8 mouse cellular contexts compared by ENCODE assay signal in the genomic region with DNA sequence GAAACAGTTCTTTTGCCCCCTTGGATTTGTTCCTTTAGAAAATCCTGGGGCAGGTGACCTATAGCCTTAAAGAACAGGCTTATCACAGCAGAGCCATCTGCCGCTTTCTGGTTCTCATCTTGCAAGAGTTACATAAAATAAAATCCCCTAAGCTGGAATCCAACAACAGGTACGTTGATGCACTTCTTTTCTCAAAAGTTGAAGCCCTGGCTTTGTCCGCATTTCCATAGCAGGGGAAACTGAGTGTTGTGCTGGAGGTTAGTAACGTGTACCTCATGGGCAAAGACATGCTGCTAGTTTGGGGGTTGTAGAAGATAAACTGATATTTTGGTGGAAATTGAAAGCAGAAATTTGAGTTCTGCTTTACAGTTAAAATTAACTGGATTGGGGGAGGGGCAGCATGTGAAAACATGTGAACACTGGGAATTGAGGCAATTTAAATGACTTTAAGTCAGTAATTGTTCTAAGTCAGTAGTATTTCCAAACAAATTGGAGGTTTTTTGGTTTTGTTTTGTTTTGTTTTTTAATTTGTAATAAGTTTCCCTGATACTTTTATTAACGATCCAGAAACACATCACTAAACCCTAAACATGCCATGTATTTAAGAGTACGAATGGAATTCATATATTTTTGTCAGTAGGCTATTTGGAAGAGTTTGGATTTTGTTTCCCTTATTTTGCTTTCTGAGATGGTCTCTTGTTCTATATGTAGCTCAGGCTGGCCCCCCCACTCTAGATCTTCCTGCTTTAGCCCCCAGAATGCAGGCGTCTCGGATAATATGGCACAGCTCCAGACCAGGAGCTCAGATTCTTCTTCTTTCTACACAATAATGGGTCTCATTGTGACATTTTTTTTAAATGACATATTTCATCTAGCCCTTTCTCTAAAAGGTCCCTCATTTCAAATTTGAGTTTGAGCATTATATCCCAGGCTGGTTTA. TPM values are rescaled to one million over a fixed set of nuclear protein-coding genes. Genes with fewer than 3 reads are reported as not detected.
DNase-seq lines count a peak whose midpoint lies in the region; ATAC-seq and TF ChIP-seq lines count a peak whose summit lies in the region.

No protein-coding gene starts in this region.

- H3K4me3 ChIP-seq in heart, embryonic 11.5 days (ENCODE audit: low read depth, low read length), result peak overlapping the region; percentile 51
- peak overlapping the region; percentile 27 for H3K4me3 ChIP-seq in cortical plate, adult 2 months (ENCODE audit: insufficient read depth, low read length)
- peak overlapping the region; percentile 35 for H3K4me3 ChIP-seq in limb, embryonic 11.5 days (ENCODE audit: low read depth, low read length)
- peak overlapping the region; percentile 50 for H3K4me3 ChIP-seq in stomach, embryonic 15.5 days (replicated peaks)

- peaks cover 16% of the 10 kb centered on the region for H3K4me1 ChIP-seq in heart, embryonic 11.5 days (ENCODE audit: control insufficient read depth, insufficient read depth, low read length)
- peaks cover 4% of the 10 kb centered on the region; the same call in 1 of the 2 replicates for H3K4me1 ChIP-seq in cortical plate, adult 2 months (ENCODE audit: control insufficient read depth, insufficient read depth, low read length)
- H3K4me1 ChIP-seq in limb, embryonic 11.5 days (ENCODE audit: control insufficient read depth, insufficient read depth, low read length), result peaks cover 9% of the 10 kb centered on the region; the same call in 1 of the 2 replicates
- H3K4me1 ChIP-seq in stomach, embryonic 15.5 days, result no peaks in the 10 kb centered on the region

- DNase-seq in heart, adult 8-10 months (ENCODE audit: low spot score), result no peak
- DNase-seq in A20 (ENCODE audit: low read depth, low spot score), result peak; percentile 75
- no peak for DNase-seq in limb, embryonic 11.5 days (ENCODE audit: low spot score)
- no peak for DNase-seq in layer of hippocampus, adult 11-12 months (ENCODE audit: low spot score)
- no peak for DNase-seq in layer of hippocampus, postnatal 36 days

- no peak for TF ChIP-seq POLR2A in cortical plate, adult 2 months (IDR thresholded peaks at IDR 0.05; ENCODE audit: extremely low read depth, insufficient read depth, low read length)

- H3K27me3 ChIP-seq in heart, embryonic 11.5 days (ENCODE audit: control insufficient read depth, insufficient read depth, low read length), result no peaks in the 10 kb centered on the region
- no peaks in the 10 kb centered on the region for H3K27me3 ChIP-seq in limb, embryonic 11.5 days (ENCODE audit: control insufficient read depth, insufficient read depth, low read length)
- H3K27me3 ChIP-seq in stomach, embryonic 15.5 days (replicated peaks), result no peaks in the 10 kb centered on the region

- no peak for TF ChIP-seq CTCF in cortical plate, adult 2 months (IDR thresholded peaks at IDR 0.05; ENCODE audit: extremely low read depth, insufficient read depth, low read length)

- no peak for ATAC-seq in heart, embryonic 11.5 days (replicated peaks; ENCODE audit: insufficient number of reproducible peaks, low FRiP score, low TSS enrichment)
- ATAC-seq in limb, embryonic 11.5 days (ENCODE audit: insufficient number of reproducible peaks, low FRiP score, low TSS enrichment, low read depth), result no peak
- ATAC-seq in stomach, embryonic 15.5 days (ENCODE audit: insufficient read depth, low FRiP score, low read depth), result no peak

- H3K4me2 ChIP-seq in heart, embryonic 11.5 days, result peak overlapping the region; percentile 76
- H3K4me2 ChIP-seq in limb, embryonic 11.5 days (ENCODE audit: low read depth, severe bottlenecking), result peak overlapping the region; percentile 75
- peak overlapping the region; percentile 70 for H3K4me2 ChIP-seq in stomach, embryonic 15.5 days

- H3K27ac ChIP-seq in heart, embryonic 11.5 days (ENCODE audit: low read depth, low read length), result no peak overlapping the region
- H3K27ac ChIP-seq in cortical plate, adult 2 months (ENCODE audit: insufficient read depth, low read length), result no peak overlapping the region
- no peak overlapping the region for H3K27ac ChIP-seq in limb, embryonic 11.5 days (replicated peaks; ENCODE audit: low read depth, low read length)
- peak overlapping the region; percentile 61 for H3K27ac ChIP-seq in stomach, embryonic 15.5 days

- 63% methylated on average over 8 of the region's 8 CpGs for WGBS in heart, embryonic 11.5 days (ENCODE audit: insufficient replicate concordance)
- WGBS in limb, embryonic 11.5 days, result 70% methylated on average over 8 of the region's 8 CpGs
- WGBS in stomach, embryonic 15.5 days, result 27% methylated on average over 8 of the region's 8 CpGs

- peak overlapping the region; percentile 56 for H3K9ac ChIP-seq in heart, embryonic 11.5 days (ENCODE audit: low read depth, low read length)
- H3K9ac ChIP-seq in limb, embryonic 11.5 days (ENCODE audit: low read length), result peak overlapping the region; percentile 43; the same call in 1 of the 2 replicates
- H3K9ac ChIP-seq in stomach, embryonic 15.5 days, result peak overlapping the region; percentile 41; the same call in 1 of the 2 replicates

- peaks cover 3% of the 10 kb centered on the region; the same call in 1 of the 2 replicates for H3K36me3 ChIP-seq in heart, embryonic 11.5 days (ENCODE audit: control insufficient read depth, insufficient read depth, low read length)
- H3K36me3 ChIP-seq in limb, embryonic 11.5 days (ENCODE audit: control insufficient read depth, insufficient read depth, low read length), result no peaks in the 10 kb centered on the region
- H3K36me3 ChIP-seq in stomach, embryonic 15.5 days, result 0 out of 2 replicates have a peak, but pooled peaks cover 3% of the 10 kb centered on the region

- H3K9me3 ChIP-seq in heart, embryonic 11.5 days (replicated peaks; ENCODE audit: control insufficient read depth, low read length), result no peaks in the 10 kb centered on the region
- H3K9me3 ChIP-seq in limb, embryonic 11.5 days (ENCODE audit: control insufficient read depth, low read length), result no peaks in the 10 kb centered on the region
- H3K9me3 ChIP-seq in stomach, embryonic 15.5 days, result no peaks in the 10 kb centered on the region

RNA-seq across cellular contexts. Expression of a gene that starts 3.4 kb away (rescaled TPM):
- polyA plus RNA-seq in heart, embryonic 11.5 days (2014; fragmentation: Nextera tagmentation; extraction: Ambion mirVana), result 35.2 and 36.6 TPM in 2 replicates
- 10 to 100 TPM; 28.5 to 34.7 (median 33.2) TPM for total RNA-seq in heart, adult 8-10 months (2022)
- 16.8 and 18.6 TPM in 2 replicates for polyA plus RNA-seq in cortical plate, adult 2 months (2012; rRNA removed)
- polyA plus RNA-seq in limb, embryonic 11.5 days (2014; fragmentation: Nextera tagmentation; extraction: Ambion mirVana), result 49.8 and 50.8 TPM in 2 replicates
- 61.2 and 62.3 TPM in 2 replicates for polyA plus RNA-seq in stomach, embryonic 15.5 days (2015; fragmentation: Nextera tagmentation; extraction: Ambion mirVana)
- 10 to 100 TPM; 50.4 to 52.1 TPM for total RNA-seq in layer of hippocampus, postnatal 36 days (2021)
